Mouse (Mus musculus): ENCODE data around the gene Chodl. TPM values are rescaled to one million over a fixed set of nuclear protein-coding genes. Genes with fewer than 3 reads are reported as not detected.

Chodl gene
- polyA plus RNA-seq (2014; fragmentation: Nextera tagmentation; extraction: Ambion mirVana) = 1.9 and 2.2 TPM in 2 replicates

- Histone ChIP-seq H3K27ac (ENCODE audit: low read depth, low read length) (no peak within 1 kb of the TSS), H3K36me3 (ENCODE audit: control insufficient read depth, insufficient read depth, low read length) (no peaks in the 10 kb centered on the region), H3K27me3 (ENCODE audit: control insufficient read depth, insufficient read depth, low read length) (peaks cover 3% of the 10 kb centered on the region), H3K9me3 (ENCODE audit: control insufficient read depth, low read length) (no peaks in the 10 kb centered on the region), H3K9ac (ENCODE audit: low read length) (peak within 1 kb of the TSS; percentile 63), H3K4me2 (ENCODE audit: low read depth, low read length, severe bottlenecking) (peak within 1 kb of the TSS; percentile 94), H3K4me1 (replicated peaks; ENCODE audit: control insufficient read depth, insufficient read depth, low read length) (no peaks in the 10 kb centered on the region), H3K4me3 (ENCODE audit: low read depth, low read length) (peak within 1 kb of the TSS; percentile 42)
- DNase-seq (ENCODE audit: low spot score) = peak; percentile 60
- 13% methylated on average over 19 of the region's 19 CpGs for WGBS
- ATAC-seq (replicated peaks; ENCODE audit: low FRiP score) = peak; percentile 79
These were observed at the start of gene Chodl for GRCm38 (mm10) chr16:78930382-78931286. Chodl (plus strand) TSS chr16:78930948.

DNA sequence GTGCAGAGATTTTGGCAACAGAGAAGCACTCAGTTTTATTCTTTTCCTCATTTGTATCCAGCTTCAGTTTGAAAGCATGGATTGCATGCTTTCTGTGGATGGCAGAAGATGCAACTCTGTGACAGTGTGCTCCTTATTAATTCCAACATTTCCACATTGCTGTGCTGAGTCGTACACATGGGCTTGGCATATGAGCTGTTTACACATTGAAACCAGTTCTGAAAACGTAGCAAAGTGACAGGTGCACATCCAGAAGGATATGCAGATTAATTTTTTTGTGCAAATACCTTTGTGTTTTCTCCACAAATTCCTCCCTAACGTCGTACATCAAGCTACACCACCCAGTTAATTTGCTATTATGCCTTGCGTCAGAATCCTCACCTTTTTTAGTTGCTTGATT, 8.1 kb upstream of the Chodl start:
- H3K9ac ChIP-seq (ENCODE audit: low read length) = no peak overlapping the region
- DNase-seq (ENCODE audit: low spot score) (no peak), ATAC-seq (replicated peaks; ENCODE audit: low FRiP score) (no peak)
- no peak overlapping the region for H3K4me3 ChIP-seq (ENCODE audit: low read depth, low read length)
- no peaks in the 10 kb centered on the region for H3K4me1 ChIP-seq (replicated peaks; ENCODE audit: control insufficient read depth, insufficient read depth, low read length)
- no peak overlapping the region for H3K27ac ChIP-seq (ENCODE audit: low read depth, low read length)
- no peaks in the 10 kb centered on the region for H3K36me3 ChIP-seq (ENCODE audit: control insufficient read depth, insufficient read depth, low read length)
- no peak overlapping the region for H3K4me2 ChIP-seq (ENCODE audit: low read depth, low read length, severe bottlenecking)
- no peaks in the 10 kb centered on the region for H3K9me3 ChIP-seq (ENCODE audit: control insufficient read depth, low read length)
- WGBS = 73% methylated on average over 5 of the region's 5 CpGs
- no peaks in the 10 kb centered on the region for H3K27me3 ChIP-seq (ENCODE audit: control insufficient read depth, insufficient read depth, low read length)

DNA sequence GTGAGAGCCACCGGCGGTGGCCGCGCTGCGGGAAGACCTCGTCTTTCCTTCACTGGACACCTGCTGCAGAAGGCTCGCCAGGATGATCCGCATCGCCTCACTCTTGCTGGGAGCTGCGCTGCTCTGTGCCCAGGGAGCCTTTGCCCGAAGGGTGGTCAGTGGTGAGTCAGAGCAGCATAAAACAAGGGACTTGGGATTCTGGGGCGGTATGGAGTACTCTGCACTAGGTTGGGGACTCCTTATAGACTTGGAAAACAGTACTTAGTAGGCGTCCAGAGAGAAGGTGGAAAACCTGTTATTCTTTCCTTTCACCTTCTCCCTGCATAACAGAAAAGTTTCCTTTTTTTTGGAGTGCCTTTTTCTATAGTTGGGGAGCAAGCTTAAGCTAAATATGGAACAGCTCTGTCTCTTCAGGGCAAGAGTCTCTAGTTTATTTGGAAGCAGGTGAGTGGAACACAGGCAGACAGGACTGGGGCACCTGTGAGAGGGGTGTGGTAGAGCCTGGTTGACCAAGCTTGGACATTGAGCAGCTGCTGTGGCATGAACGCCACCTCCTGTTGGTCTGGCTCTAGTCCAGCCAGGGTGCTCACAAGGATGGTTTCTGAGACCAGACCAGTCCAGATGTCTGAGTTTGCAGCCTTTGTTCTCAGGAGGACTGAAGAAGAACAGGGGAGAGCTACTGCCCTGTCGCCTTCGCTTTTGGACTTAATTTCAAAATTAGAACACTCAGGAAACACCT, 708 bp downstream of the Chodl start:
- 11% methylated on average over 16 of the region's 16 CpGs for WGBS
- H3K9ac ChIP-seq (ENCODE audit: low read length) = peak overlapping the region; percentile 63
- no peaks in the 10 kb centered on the region for H3K9me3 ChIP-seq (ENCODE audit: control insufficient read depth, low read length)
- H3K36me3 ChIP-seq (ENCODE audit: control insufficient read depth, insufficient read depth, low read length) = no peaks in the 10 kb centered on the region
- H3K4me1 ChIP-seq (replicated peaks; ENCODE audit: control insufficient read depth, insufficient read depth, low read length) = no peaks in the 10 kb centered on the region
- ATAC-seq (replicated peaks; ENCODE audit: low FRiP score) (peak; percentile 50), DNase-seq (ENCODE audit: low spot score) (no peak)
- peaks cover 3% of the 10 kb centered on the region for H3K27me3 ChIP-seq (ENCODE audit: control insufficient read depth, insufficient read depth, low read length)
- peak overlapping the region; percentile 94 for H3K4me2 ChIP-seq (ENCODE audit: low read depth, low read length, severe bottlenecking)
- no peak overlapping the region for H3K27ac ChIP-seq (ENCODE audit: low read depth, low read length)
- H3K4me3 ChIP-seq (ENCODE audit: low read depth, low read length) = peak overlapping the region; percentile 42

GRCm38 (mm10) chr16:78934298-78934697, 3.5 kb downstream of the Chodl start:
- Histone ChIP-seq H3K9ac (ENCODE audit: low read length) (no peak overlapping the region), H3K9me3 (ENCODE audit: control insufficient read depth, low read length) (no peaks in the 10 kb centered on the region), H3K27me3 (ENCODE audit: control insufficient read depth, insufficient read depth, low read length) (peaks cover 3% of the 10 kb centered on the region), H3K36me3 (ENCODE audit: control insufficient read depth, insufficient read depth, low read length) (no peaks in the 10 kb centered on the region), H3K4me2 (ENCODE audit: low read depth, low read length, severe bottlenecking) (no peak overlapping the region), H3K4me1 (replicated peaks; ENCODE audit: control insufficient read depth, insufficient read depth, low read length) (no peaks in the 10 kb centered on the region), H3K4me3 (ENCODE audit: low read depth, low read length) (no peak overlapping the region), H3K27ac (ENCODE audit: low read depth, low read length) (no peak overlapping the region)
- DNase-seq (ENCODE audit: low spot score) (no peak), ATAC-seq (replicated peaks; ENCODE audit: low FRiP score) (no peak)
- 94% methylated on average over 2 of the region's 2 CpGs for WGBS

DNA sequence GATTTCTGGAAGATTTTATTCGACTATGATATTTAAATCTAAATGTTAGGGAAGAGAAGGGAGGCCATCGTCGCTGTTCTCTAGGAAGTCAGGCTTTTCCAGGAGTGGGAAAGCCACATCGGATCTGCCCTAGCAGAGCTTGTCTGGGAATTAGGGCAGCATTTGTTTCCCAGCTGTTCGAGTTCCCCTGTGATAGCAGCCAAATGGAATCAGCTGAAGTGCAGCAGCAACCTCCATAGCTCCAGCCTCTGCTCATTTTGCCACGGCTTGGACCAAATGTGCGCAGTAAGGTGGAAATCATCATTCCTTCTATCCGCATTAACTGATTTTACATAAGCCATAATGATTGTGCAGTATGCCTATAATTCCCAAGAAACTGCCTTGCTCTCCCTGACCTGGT, 7.0 kb downstream of the Chodl start:
- Histone ChIP-seq H3K4me1 (replicated peaks; ENCODE audit: control insufficient read depth, insufficient read depth, low read length) (no peaks in the 10 kb centered on the region), H3K4me3 (ENCODE audit: low read depth, low read length) (no peak overlapping the region), H3K9me3 (ENCODE audit: control insufficient read depth, low read length) (no peaks in the 10 kb centered on the region), H3K9ac (ENCODE audit: low read length) (no peak overlapping the region), H3K27me3 (ENCODE audit: control insufficient read depth, insufficient read depth, low read length) (no peaks in the 10 kb centered on the region), H3K36me3 (ENCODE audit: control insufficient read depth, insufficient read depth, low read length) (no peaks in the 10 kb centered on the region), H3K4me2 (ENCODE audit: low read depth, low read length, severe bottlenecking) (no peak overlapping the region), H3K27ac (ENCODE audit: low read depth, low read length) (no peak overlapping the region)
- DNase-seq (ENCODE audit: low spot score) = no peak
- ATAC-seq (replicated peaks; ENCODE audit: low FRiP score) = no peak
- WGBS = 84% methylated on average over 8 of the region's 8 CpGs

- H3K9ac ChIP-seq (ENCODE audit: low read length) = no peak overlapping the region
- no peaks in the 10 kb centered on the region for H3K27me3 ChIP-seq (ENCODE audit: control insufficient read depth, insufficient read depth, low read length)
- H3K36me3 ChIP-seq (ENCODE audit: control insufficient read depth, insufficient read depth, low read length) = no peaks in the 10 kb centered on the region
- DNase-seq (ENCODE audit: low spot score) (no peak), ATAC-seq (replicated peaks; ENCODE audit: low FRiP score) (no peak)
- no peak overlapping the region for H3K4me3 ChIP-seq (ENCODE audit: low read depth, low read length)
- H3K27ac ChIP-seq (ENCODE audit: low read depth, low read length) = no peak overlapping the region
- no peak overlapping the region for H3K4me2 ChIP-seq (ENCODE audit: low read depth, low read length, severe bottlenecking)
- no peaks in the 10 kb centered on the region for H3K9me3 ChIP-seq (ENCODE audit: control insufficient read depth, low read length)
- 85% methylated on average over 4 of the region's 4 CpGs for WGBS
- H3K4me1 ChIP-seq (replicated peaks; ENCODE audit: control insufficient read depth, insufficient read depth, low read length) = no peaks in the 10 kb centered on the region
These were observed 19.6 kb downstream of the Chodl start for GRCm38 (mm10) chr16:78950359-78950758.

- WGBS = 80% methylated on average over 2 of the region's 2 CpGs
- Histone ChIP-seq H3K36me3 (ENCODE audit: control insufficient read depth, insufficient read depth, low read length) (no peaks in the 10 kb centered on the region), H3K4me3 (ENCODE audit: low read depth, low read length) (no peak overlapping the region), H3K9me3 (ENCODE audit: control insufficient read depth, low read length) (no peaks in the 10 kb centered on the region), H3K4me1 (replicated peaks; ENCODE audit: control insufficient read depth, insufficient read depth, low read length) (no peaks in the 10 kb centered on the region), H3K27me3 (ENCODE audit: control insufficient read depth, insufficient read depth, low read length) (no peaks in the 10 kb centered on the region), H3K4me2 (ENCODE audit: low read depth, low read length, severe bottlenecking) (no peak overlapping the region), H3K27ac (ENCODE audit: low read depth, low read length) (no peak overlapping the region), H3K9ac (ENCODE audit: low read length) (no peak overlapping the region)
- DNase-seq (ENCODE audit: low spot score) = no peak
- ATAC-seq (replicated peaks; ENCODE audit: low FRiP score) = no peak
These were observed 26.7 kb downstream of the Chodl start for GRCm38 (mm10) chr16:78957434-78957833.

DNA sequence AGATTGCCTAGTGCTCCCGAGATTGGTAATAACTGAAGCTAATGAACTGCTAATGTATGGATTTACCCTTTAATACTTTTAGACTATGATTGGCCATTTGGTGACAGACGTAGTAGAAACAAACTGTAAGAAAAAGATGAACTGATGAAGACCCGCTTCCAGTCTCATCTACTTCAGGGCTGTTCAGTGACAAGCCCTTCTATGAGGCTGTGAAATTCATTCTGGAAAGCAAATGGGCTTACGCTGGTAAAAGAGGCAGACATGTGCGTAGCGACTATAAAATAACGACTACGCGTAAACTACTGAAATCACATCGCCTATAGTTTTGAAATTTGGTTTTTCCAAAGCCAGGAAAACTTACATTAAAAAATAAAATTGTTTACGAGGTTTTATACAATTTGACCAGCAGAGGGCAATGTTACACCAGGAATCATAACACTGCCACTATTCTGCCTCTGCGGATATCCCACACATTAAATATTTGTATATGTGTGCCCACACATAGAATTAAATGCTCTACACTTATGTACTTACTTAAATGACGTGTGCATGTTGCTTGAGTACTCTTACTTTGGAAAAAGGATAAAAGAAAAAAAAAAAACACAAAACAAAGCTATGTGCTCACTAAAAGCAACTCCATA, 38.5 kb downstream of the Chodl start:
- Histone ChIP-seq H3K27me3 (ENCODE audit: control insufficient read depth, insufficient read depth, low read length) (no peaks in the 10 kb centered on the region), H3K4me3 (ENCODE audit: low read depth, low read length) (no peak overlapping the region), H3K9ac (ENCODE audit: low read length) (no peak overlapping the region), H3K27ac (ENCODE audit: low read depth, low read length) (no peak overlapping the region), H3K4me1 (replicated peaks; ENCODE audit: control insufficient read depth, insufficient read depth, low read length) (no peaks in the 10 kb centered on the region), H3K9me3 (ENCODE audit: control insufficient read depth, low read length) (no peaks in the 10 kb centered on the region), H3K4me2 (ENCODE audit: low read depth, low read length, severe bottlenecking) (no peak overlapping the region), H3K36me3 (ENCODE audit: control insufficient read depth, insufficient read depth, low read length) (no peaks in the 10 kb centered on the region)
- DNase-seq (ENCODE audit: low spot score) (no peak), ATAC-seq (replicated peaks; ENCODE audit: low FRiP score) (peak; percentile 66)
- 37% methylated on average over 13 of the region's 13 CpGs for WGBS

Measured in forebrain, embryonic 11.5 days (tissue).